Mouse (Mus musculus): ENCODE results near the gene Insr.
"Not testable (repeated sequence)": the region's sequence is repeated elsewhere in the genome, so short reads cannot be mapped to it uniquely, and the experiment has no call there.

The Insr gene

GRCm38 (mm10) chr8:3230118-3231060 is 49.0 kb downstream of the Insr start:
- no peak for DNase-seq

DNA sequence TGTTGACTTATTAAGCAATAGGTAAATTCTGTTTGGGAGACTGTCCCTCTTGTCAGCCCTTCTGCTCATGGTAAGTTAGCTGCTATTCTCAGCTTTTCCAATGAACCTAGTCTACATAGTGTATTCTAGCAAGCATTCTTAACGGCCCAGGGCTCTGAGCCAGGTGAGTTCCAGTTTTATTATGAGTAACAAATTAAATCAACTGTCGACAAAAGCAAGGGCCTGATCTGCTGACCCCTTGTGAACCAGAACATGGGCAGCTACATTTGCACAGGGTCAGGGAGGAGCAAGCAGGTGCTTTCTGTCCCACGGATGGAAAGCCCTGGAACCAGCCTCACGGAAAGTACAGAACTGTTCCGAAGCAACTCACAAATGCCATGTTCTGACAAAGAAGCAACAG is 52.0 kb downstream of the Insr start:
- DNase-seq, result no peak

DNA sequence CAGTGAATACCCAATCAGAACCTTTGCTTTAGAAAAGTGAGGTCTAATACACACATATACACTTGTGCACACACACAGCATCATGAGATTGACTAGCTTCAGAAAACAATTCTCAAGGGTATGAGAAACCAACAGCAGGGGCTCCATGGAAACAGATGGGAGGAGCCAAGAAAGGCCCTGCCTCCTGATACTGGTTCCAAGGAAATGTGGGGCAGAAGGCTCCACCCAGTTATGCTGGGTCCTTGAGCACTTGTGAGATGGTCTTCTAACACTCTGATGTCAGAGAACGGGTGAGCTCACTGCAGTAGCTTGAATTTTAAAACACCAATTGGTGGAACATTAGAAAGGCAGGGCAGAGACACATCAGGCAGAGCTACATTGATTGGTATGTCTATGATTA is 53.7 kb downstream of the Insr start:
- DNase-seq, result peak; percentile 51

GRCm38 (mm10) chr8:3225184-3225583 is 54.2 kb downstream of the Insr start:
- no peak for DNase-seq

- DNase-seq, result no peak
Observed at GRCm38 (mm10) chr8:3222636-3222965, 56.8 kb downstream of the Insr start.

DNA sequence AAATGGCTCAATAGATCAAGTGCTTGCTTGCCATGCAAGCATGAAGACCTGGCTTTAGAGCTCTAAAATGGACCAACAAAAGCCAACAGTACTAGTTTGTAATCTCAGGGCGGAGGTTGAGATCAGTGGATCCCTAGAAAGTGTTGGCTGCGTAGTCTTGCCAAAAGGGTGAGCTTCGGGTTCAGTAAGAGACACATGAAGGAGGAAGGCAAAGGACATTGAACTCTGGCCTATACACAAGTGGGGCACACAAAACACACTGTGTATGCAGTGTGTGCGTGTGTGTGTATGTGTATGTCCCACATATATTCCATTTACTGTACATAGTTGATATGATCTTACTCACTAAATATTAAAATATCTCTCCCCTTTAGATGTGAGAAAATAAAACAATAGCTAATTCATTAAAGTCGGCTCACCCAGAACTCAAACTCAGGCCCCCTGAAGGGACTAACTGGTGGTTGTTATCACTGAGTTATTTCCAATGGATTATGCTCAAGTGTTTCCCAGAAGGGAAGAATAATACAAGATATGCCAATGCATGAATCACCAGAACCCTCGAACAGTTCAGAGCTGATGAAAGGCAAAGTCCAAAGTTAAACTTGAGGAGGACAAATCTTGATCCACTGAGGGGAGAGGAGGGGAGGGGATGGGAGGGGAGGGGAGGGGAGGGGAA is 57.3 kb downstream of the Insr start:
- no peak for DNase-seq

DNA sequence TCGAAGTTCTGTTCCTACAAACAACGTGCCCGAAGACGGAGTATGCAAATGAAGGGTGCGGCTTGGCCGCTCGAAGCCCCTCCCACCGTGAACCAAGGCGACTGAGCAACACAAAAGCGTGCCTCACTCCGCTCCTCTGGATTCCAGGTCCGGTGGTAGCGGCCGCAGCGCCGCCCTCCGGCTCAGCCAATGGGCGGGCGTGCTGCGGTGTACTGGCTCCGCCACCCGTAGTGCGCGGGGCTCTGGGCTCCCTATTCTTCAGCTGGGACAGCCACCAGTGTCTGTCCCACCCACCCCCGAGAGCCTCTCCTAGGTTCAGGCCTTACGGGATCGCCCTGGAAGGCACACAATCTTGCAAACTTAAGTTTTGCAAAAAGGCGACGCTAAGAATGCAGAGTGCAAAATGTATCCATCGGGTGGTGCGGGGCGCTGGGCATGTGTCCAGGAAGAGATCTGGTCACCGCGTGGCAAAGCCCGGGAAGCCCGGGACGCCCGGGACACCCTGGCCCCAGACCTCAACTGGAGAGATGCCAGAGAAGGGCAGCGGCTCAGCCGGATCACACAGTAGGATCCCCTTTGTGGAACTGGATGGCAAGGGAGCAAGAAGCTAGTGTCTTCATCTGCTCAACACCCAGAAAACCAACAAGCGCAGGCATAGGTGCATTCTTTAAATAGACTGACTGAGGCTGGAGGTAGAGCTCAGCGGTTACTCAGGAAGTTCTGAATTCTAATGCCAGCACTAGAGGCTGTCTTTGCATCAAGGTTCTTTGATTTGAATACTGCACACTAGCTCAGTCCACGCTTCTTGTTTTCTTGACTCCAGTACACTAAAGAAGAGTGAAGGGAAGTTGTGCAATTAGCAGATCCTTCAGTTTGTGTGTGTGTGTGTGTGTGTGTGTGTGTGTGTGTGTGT is 58.1 kb downstream of the Insr start:
- peak; percentile 96 for DNase-seq

GRCm38 (mm10) chr8:3220502-3220901 is 58.9 kb downstream of the Insr start:
- peak; percentile 69 for DNase-seq

DNA sequence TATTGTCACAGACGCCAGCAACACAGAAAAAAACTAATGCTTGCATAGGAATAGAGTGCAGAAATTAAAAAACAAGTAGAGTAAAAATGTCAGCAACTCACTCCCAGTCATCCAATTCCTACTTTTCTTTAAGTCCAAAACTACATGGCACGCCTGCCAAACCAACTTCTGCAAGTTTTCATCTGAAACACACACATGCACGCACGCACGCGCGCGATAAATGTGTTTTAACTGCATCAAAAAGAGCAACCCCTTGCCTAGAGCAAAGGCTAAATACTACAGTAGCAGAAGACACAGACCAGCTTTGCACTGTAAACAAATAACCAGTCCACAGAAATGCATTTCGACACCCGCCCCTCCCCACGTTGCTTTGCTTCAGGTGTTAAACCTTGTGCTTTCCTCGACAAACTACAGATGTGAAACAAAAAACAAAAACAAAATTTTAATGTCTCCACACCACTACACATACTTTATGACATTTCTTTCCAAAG is 59.5 kb downstream of the Insr start:
- no peak for DNase-seq

GRCm38 (mm10) chr8:3219266-3219665 is 60.2 kb downstream of the Insr start:
- DNase-seq, result no peak

- DNase-seq, result no peak
Observed at GRCm38 (mm10) chr8:3216541-3217092, 62.8 kb downstream of the Insr start.

GRCm38 (mm10) chr8:3215561-3215960 is 63.9 kb downstream of the Insr start:
- peak; percentile 49 for DNase-seq

- no peak for DNase-seq
Observed at GRCm38 (mm10) chr8:3214601-3215000, 64.8 kb downstream of the Insr start.

DNA sequence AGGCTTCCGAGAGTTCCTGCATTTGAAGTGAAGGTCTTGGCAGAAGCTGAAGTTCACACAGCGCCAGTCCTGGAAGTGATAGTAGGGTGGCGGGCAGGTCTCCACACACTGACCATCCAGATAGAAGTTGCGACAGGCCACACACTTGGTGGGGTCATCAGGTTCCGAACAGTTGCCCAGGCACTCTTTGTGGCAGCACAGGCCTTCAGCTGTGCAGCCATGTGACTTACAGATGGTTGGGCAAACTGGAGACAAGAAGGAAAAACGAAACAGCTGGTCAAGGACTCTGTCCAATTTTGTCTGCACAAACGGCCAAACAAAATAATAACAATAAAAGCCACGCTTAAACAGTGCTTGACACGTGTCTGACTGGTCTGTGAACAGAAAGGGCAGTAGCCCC is 68.0 kb downstream of the Insr start:
- DNase-seq, result no peak

- no peak for DNase-seq
Observed at GRCm38 (mm10) chr8:3209960-3210359, 69.5 kb downstream of the Insr start.

DNA sequence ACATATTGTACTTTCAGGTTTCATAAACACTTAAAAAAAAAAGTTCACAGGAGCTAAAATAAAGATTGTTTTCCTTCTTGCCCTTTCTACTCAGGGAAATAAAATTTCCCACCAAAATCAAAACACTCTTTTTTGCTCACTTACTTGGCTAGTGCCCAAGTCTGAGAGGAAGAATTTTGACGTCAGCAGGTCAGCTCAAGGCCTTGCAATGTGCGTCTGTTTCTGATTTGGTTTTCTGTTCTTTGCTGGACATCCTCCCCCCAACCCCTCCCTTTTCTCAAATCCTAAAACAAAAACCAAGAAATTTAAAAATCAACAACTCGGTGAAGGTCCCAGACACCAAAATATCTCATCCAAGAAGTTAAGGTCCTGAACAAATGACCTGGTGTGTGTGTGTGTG is 70.1 kb downstream of the Insr start:
- DNase-seq, result no peak

- DNase-seq, result no peak
Observed at GRCm38 (mm10) chr8:3208729-3209128, 70.7 kb downstream of the Insr start.

DNA sequence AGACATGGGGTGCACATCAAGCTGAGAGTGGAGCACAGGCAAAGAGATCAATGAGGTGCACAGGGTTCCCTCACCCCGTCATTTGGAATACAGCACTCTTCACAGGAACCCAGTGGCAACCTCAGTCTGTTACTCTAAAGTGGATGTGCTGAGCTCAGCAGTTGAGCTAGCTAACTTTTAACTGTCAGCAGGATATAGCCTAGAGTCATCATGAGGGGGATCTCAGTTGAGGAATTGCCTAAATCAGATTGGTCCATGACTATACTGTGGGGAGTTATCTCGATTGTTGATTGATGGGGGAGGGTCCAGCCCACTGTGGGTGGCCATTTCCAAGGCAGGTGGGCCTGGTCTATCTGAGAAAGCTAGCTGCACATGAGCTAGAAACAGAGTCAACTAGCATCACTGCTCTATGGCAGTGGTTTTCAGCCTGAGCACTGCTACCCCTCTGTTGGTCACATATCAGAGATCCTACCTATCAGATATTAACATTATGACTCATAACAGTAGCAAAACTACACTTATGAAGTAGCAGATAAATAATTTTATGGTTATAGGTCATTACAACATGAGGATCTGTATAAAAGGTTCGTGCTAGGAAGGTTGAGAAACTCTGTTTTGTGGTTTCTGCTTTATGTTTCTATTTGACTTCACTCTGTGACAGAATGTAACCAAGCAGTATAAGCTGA is 74.5 kb downstream of the Insr start:
- no peak for DNase-seq

- no peak for DNase-seq
Observed at GRCm38 (mm10) chr8:3202792-3203191, 76.6 kb downstream of the Insr start.

- not testable (repeated sequence) for DNase-seq
Observed at GRCm38 (mm10) chr8:3194297-3194696, 85.1 kb downstream of the Insr start.

DNA sequence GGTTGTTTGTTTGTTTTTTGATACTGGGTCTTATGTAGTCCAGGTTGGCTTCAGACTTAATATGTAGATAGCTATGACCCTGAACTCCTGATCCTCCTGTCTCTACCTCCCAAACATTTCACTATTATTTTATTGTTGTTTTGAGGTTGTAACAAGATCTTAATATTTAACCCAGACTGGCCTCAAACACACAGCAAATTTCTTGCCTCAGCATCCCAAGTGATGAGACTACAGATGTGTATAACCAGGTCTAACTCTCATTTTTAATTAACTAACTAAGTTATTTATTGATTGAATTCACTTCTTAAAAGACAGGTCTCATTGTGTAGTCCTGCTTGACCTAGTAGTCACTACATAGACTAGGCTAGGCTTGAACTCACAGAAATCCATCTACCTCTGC is 88.4 kb downstream of the Insr start:
- DNase-seq, result no peak

DNA sequence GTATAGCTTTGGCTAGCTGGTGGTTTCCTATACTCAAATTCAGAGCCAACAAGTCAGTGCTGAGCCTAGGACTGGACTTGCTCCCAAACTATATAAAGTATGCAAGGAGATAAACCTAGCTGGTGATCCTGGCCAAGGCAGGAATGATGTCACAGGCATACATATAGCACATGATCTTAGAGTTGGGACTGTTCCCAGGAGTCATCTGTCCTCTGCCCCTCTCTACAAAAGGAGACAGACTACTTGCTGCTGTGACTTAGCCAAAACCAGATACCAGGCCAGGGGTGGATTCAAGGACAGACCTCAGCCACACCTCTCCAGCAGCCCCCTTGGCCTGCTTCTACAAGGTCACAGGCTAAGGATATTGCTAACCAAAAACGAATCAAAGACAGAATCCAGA is 92.0 kb downstream of the Insr start:
- no peak for DNase-seq
